Mouse (Mus musculus) naive thymus-derived CD4-positive, alpha-beta T cell, adult 5 months (primary cell): ENCODE measurements around the gene Olfr139. TPM values are rescaled to one million over a fixed set of nuclear protein-coding genes. Genes with fewer than 3 reads are reported as not detected.

ENCODE experiments used
- polyA plus RNA-seq: library from polyadenylated mRNA; unstranded; fragments of 100-300 nt; shearing (Covaris generic); gene quantifications from one replicate; pipeline ENCODE4 v1.2.1, GENCODE M21; 2017

The Olfr139 gene
- polyA plus RNA-seq, result not detected

GRCm38 (mm10) chr11:74056451-74056850 lies at the start of gene Olfr139, which contains the start of gene Olfr399:
Gene Olfr139 (minus strand): TSS chr11:74056551.
Gene Olfr399 (minus strand): TSS chr11:74056615.

GRCm38 (mm10) chr11:74069655-74070054 lies 13.3 kb upstream of the Olfr139 start, which contains the start of gene Zfp616:
Gene Zfp616 (plus strand): TSS chr11:74069955.

Other genes with a start within 250 kb of the Olfr139 start
- 0.11 TPM for gene Olfr392, start 239.5 kb downstream of the Olfr139 start, polyA plus RNA-seq
- 0.11 TPM for gene Olfr393, start 205.1 kb downstream of the Olfr139 start, polyA plus RNA-seq
- not detected for gene Olfr394, start 165.8 kb downstream of the Olfr139 start, polyA plus RNA-seq
- gene Olfr395, start 147.3 kb downstream of the Olfr139 start, polyA plus RNA-seq, result not detected
- gene Olfr23, start 119.9 kb downstream of the Olfr139 start, polyA plus RNA-seq, result not detected
- not detected for gene Olfr397, start 95.7 kb downstream of the Olfr139 start, polyA plus RNA-seq
- gene Olfr398, start 66.1 kb downstream of the Olfr139 start, polyA plus RNA-seq, result 0.49 TPM
- gene Olfr399, start 64 bp upstream of the Olfr139 start, polyA plus RNA-seq, result not detected
- not detected for gene Zfp616, start 13.4 kb upstream of the Olfr139 start, polyA plus RNA-seq
- gene Olfr401, start 57.2 kb upstream of the Olfr139 start, polyA plus RNA-seq, result not detected
- not detected for gene Olfr402, start 97.0 kb upstream of the Olfr139 start, polyA plus RNA-seq
- gene Olfr403, start 129.7 kb upstream of the Olfr139 start, polyA plus RNA-seq, result not detected
- not detected for gene Olfr43, start 154.8 kb upstream of the Olfr139 start, polyA plus RNA-seq
- gene Olfr406, start 203.3 kb upstream of the Olfr139 start, polyA plus RNA-seq, result not detected
- not detected for gene Olfr59, start 227.2 kb upstream of the Olfr139 start, polyA plus RNA-seq